Mouse (Mus musculus) MEL (cell line): ENCODE data around the gene Trio.

Source experiments
- CTCF ChIP-seq, 3 experiments: IDR thresholded peaks in 2 of 3; conservative IDR thresholded peaks in 1 of 3; 2 replicates each; pipeline ENCODE4 v1.5.1; 2011 to 2012; ENCODE audit warnings: low read length in 3 of 3, low read depth in 2 of 3, mild to moderate bottlenecking in 2 of 3, improper control_type of control experiment in 1 of 3, inconsistent platforms in 1 of 3, mixed read lengths in 1 of 3, moderate library complexity in 1 of 3; ENCODE audit not compliant: control insufficient read depth in 1 of 3, insufficient read depth in 1 of 3, poor library complexity in 1 of 3, severe bottlenecking in 1 of 3
- MYC ChIP-seq: IDR thresholded peaks from 2 replicates; pipeline ENCODE4 v1.6.1; 2011; ENCODE audit warnings: low read depth, mild to moderate bottlenecking, low read length, improper control_type of control experiment, moderate library complexity
- NELFE ChIP-seq: IDR thresholded peaks from 2 replicates; pipeline ENCODE4 v1.6.1; 2011; ENCODE audit warnings: low read depth, low read length, improper control_type of control experiment
- POLR2AphosphoS5 ChIP-seq: IDR thresholded peaks from 2 replicates; pipeline ENCODE4 v1.6.1; 2012; ENCODE audit warnings: low read depth, borderline replicate concordance, mild to moderate bottlenecking, inconsistent platforms, low read length, moderate library complexity, mixed read lengths
- SMC3 ChIP-seq: IDR thresholded peaks from 2 replicates; pipeline ENCODE4 v1.6.1; 2011; ENCODE audit warnings: low read depth, low read length, improper control_type of control experiment
- TBP ChIP-seq: IDR thresholded peaks from 2 replicates; pipeline ENCODE4 v1.8.0; 2011; ENCODE audit warnings: low read depth, low read length, improper control_type of control experiment
- ZMIZ1 ChIP-seq: IDR thresholded peaks from 2 replicates; pipeline ENCODE4 v1.6.1; 2012; ENCODE audit warnings: low read depth, mild to moderate bottlenecking, inconsistent platforms, low read length, improper control_type of control experiment, moderate library complexity

DNA sequence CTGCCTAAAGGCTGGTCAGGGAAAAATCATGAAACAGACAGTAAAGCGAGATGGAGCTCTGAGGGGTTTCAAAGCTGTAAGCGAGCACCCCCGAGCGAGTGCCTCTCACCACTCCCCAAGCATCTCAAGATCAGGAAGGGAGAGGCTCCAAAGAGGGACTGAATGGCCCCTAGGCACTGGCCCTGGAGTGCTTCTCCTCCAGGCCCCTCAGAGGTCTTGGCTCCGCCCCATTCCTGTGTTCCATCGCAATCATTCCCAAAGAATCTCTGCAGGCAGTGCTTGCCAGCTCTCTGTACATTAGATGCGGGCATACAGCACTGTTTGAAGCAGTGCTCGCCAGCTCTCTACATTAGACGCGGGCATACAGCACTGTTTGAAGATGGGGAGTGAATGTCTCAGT, 219.4 kb downstream of the Trio start:
- no peak for TF ChIP-seq MYC
- no peak for TF ChIP-seq CTCF (IDR thresholded peaks at IDR 0.05 in 2 of 3, conservative IDR thresholded peaks at IDR 0.05 in 1 of 3; ENCODE audit: control insufficient read depth in 1 of 3, insufficient read depth in 1 of 3, low read depth in 2 of 3, low read length in 3 of 3, poor library complexity in 1 of 3, severe bottlenecking in 1 of 3)
- TF ChIP-seq NELFE = no peak
- TF ChIP-seq TBP = no peak
- no peak for TF ChIP-seq SMC3
- TF ChIP-seq ZMIZ1 = no peak
- no peak for TF ChIP-seq POLR2AphosphoS5
